Mouse (Mus musculus): ENCODE measurements at regions not wholly inside any gene's neighbourhood (a gene's known extent, or its start where the extent isn't known, plus 50 kb on each side); places are given as distances from the start of the nearest gene placed in this dataset.

GRCm38 (mm10) chr15:5510056-5510455 lies 266.1 kb upstream of the Ptger4 start:
- DNase-seq, result no peak

- no peak for DNase-seq
Measured at GRCm38 (mm10) chr15:5511046-5511445, 267.1 kb upstream of the Ptger4 start.

DNA sequence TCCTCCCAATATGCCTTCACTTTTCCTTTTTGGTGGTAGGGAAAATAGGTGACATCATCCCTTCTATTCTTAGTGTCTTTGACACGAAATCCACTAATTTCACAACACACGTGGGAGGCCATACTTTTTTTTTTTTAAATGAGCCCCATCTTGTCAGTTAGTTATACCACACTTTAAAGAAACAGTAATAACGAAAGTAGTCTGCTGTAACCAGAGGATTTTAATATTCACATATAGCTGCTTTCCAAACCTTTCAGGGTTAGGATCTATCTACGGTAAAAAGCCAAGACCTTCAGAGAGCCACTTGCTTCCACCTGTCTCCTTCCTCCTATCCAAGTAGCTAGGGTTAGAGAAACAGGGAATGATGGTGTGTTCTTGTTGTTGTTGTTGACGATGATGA lies 268.6 kb upstream of the Ptger4 start:
- no peak for DNase-seq

- peak in 1 of 2 experiments; percentile 22 for DNase-seq
Measured at GRCm38 (mm10) chr15:5513146-5513545, 269.2 kb upstream of the Ptger4 start.

DNA sequence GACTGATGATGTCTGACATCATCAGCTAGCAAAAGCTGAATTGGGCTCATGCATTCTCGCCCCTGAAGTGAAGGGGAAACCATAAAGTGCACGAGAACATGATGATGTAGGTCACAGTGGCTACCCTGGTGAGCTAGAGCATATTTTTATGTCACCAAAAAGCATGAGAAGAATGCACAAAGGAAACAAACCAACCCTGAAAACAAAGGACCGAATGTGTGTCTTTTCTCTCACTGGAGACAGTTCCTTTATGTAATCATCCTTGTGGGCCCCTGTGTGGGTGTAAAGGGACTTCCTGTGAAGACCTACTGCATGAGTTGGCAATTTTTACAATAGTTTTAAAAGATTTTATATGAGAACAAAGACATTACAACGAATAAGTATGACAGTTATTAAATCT lies 270.2 kb upstream of the Ptger4 start:
- DNase-seq, result no peak

DNA sequence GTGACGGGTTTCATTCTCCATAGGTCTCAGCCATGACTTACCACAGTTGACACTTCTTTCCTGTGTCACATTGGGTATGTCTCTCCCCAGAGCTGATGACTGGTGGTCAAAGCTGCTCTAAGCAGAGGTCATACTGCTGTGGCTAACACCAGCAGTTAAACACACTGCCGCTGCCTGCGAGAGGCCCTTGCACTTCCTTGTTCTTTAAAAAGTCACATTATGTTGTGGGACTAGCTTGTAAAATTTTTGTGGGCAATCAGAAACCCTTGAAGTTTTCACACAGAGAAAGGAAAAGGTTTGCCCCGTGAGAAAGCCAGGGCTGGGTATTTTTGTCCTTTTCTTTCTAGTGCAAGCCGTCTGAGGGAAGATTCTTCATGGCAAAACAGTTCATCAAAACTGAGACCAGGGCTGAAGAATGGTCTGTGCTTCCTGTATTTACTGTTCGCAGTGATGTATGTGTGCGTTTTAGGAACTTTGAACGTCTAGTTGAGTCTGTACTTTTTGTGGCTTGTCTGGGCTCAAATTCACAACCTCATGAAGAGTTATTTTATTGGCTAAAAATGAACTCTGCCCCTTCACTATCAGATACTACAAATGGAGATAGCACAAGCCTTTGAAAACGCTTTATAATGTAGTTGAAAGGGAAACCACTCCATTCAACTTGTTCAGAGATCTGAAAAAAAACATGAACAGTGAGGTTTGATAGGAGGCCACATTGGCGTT lies 273.4 kb upstream of the Ptger4 start:
- DNase-seq, result peak in 1 of 2 experiments; percentile 9

DNA sequence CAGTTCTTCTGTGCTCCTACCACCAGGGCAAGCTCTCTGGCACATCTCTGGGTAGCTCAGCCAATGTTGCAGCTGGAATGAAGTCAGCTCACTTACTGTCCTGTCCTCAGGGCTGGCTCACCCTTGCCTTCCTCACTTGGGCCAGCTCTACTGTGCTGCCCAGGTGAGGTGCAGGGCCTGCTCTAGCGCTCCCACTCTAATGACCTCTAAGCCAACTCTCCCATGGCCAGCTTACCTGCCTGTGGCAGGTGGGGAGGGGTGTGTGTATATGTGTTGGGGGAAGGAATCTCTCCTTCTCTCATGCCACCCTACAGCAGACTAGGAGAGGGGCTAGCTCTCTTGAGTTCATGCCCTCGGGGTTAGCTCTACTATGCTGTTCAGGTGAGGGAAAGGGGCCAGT lies 275.6 kb upstream of the Ptger4 start:
- DNase-seq, result no peak

- DNase-seq, result no peak
Measured at GRCm38 (mm10) chr15:5519997-5520396, 276.0 kb upstream of the Ptger4 start.

DNA sequence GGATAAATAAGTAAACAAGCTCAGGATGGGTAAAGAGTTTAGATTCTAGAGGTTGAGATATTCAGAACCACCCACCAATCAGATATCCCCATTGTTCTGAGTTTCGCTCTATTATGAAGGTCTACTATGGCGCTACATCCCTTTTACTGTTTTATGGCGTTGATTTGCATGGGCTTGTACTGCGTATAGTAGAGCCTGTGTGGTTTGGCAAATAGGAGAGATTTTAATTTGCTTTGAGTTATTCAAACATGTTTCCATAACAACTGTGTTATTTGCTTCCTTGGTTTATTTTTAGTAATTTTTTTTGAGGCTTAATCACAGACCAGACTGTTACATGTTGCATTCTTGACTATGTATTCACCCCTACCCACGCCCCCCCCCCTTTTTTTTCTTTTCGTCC lies 284.6 kb upstream of the Ptger4 start:
- DNase-seq, result no peak

- no peak for DNase-seq
Measured at GRCm38 (mm10) chr15:5533656-5534055, 289.7 kb upstream of the Ptger4 start.

DNA sequence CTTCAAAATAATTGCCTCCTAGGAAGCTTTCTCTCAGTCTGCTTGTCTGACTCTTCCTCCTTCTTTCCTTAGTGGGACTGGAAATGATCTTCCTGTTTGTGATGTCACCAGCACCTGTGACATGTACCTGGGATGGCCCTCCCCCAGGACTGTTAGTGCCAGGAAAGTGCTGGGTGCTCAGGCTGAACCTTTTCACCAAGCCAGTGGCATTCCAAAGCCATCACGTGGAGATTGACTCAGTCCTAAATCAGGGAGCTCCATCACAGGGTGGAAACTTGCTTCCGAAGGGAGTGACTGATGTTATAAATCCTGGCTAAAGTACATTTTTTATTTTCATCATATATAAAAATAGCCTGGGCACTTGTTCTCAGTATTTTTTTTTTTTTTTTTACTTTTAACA lies 293.4 kb upstream of the Ptger4 start:
- no peak for DNase-seq

DNA sequence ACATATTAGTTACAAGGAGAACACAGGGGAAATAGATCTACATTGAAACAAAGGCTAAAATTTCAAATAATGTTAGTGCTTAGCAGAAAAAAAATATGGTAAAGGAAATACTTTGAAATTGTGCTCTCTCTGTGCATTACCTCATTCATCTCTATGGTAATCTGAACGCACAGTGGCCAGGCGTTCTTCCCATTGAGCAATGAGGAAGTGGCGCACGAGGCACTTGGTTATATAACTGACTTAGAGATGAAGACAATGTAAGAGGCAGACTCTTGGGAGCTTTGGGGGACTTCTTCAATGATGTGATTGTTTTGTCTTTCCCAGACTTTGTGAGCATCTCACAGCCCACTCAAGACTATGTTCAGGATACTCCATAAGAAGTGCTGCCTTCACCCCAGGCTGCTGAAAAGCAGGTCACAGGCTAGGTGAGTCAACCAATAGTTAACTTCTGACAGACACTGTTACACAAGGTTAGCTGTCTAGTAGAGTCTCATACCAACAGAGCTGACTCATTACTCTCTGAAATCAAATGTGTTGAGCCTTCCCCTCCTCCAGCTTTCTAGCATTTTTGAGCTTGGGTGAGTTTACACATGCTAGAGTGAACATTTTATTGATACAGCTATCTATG lies 295.4 kb upstream of the Ptger4 start:
- peak in 1 of 2 experiments; percentile 30 for DNase-seq

DNA sequence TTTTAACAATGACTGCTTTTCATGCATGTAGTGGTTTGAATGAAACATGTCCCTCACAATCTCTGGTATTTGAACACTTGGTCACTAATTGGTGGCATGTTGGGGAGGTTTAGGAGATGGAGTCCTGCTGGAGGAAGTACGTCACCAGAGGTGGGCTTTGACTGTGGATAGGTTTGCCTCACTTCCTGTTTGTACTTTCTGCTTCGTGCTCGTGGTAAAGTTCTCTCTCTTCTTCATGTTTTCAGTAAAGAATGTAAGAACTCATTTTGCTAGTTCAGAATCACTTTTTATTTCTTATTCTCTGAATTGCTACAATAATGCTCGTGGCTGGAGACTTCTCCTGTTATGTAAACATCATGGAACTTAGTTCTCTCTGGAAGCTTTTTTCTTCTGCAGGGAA lies 310.5 kb upstream of the Ptger4 start:
- no peak for DNase-seq

DNA sequence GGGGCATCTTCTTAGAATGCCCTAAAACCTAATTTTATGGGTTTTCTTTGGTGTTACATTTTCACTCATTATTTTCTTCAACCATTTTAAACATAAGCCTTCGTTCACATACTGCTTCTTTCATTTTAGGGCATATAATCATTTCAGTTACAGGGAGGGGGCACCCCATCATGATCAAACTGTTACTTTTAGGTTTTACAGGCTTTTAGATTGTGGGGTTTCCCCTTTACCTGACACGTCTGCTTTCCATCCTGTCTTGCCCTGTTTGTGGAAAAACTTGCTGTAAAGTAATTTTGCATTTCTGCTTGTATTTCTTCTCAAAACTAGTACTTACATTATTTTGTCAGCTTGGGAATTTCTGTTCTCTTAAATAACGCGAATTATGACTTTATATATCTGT lies 310.9 kb upstream of the Ptger4 start:
- no peak for DNase-seq

GRCm38 (mm10) chr15:5555381-5556066 lies 311.5 kb upstream of the Ptger4 start:
- peak; percentile 25 to 27 for DNase-seq

DNA sequence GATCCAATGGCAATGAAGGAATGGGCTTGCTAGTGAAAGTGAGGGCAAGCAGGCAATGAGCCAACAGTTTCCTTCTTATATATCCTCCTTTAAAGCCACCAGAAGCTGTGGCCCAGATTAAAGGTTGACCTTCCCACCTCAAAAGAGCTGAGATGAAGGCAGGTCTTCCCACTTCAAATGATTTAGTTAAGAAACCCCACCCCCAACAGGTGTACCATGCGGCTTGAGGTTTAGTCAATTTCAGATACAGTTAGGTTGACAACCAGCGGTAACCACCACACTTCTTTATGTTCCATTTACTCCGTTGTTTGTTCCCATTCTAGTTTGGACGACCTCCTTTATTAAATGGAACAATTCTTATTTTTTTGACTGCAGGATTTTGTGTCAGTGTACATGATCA lies 317.8 kb upstream of the Ptger4 start:
- DNase-seq, result no peak

DNA sequence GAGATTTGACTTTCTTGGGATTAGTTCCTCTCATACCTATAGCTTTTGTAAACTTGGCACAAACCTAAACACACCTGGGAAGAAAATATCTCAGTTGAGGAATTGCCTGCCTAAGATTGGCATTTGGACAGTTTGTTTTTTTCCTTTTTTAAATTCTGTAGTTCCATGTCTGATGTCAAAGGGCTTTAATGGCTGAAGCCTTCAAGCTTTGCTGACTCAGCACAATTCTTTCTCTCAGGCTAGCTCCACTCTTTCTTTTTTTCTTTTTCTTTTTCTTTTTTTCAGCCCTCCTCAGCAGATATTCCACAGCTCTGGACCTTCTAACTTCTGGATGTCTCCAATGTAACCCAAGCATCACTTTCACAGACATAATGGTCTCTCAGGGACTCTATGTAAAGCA lies 330.4 kb upstream of the Ptger4 start:
- DNase-seq, result no peak

- DNase-seq, result no peak
Measured at GRCm38 (mm10) chr15:5579559-5579958, 335.6 kb upstream of the Ptger4 start.

DNA sequence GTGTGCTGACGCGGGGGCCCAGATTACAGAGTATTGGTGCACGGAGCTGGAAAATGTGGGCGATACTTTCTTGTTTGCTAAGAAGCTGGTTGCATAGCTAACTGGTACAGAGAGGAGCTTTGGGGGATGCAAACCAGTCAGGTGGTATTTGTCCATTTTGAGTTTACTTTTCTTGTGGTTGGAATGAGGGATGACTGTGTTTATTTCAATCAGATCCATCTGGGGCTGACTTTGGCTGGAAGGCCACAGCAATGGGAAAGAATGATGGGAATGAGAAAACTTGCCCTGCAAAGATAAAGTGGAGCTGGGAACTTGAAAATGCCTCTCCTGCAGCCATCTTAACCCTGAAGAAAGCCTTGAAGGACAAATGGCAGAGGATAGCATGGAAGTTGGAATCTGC lies 336.4 kb upstream of the Ptger4 start:
- DNase-seq, result no peak

- DNase-seq, result no peak
Measured at GRCm38 (mm10) chr15:5584381-5584780, 340.4 kb upstream of the Ptger4 start.

DNA sequence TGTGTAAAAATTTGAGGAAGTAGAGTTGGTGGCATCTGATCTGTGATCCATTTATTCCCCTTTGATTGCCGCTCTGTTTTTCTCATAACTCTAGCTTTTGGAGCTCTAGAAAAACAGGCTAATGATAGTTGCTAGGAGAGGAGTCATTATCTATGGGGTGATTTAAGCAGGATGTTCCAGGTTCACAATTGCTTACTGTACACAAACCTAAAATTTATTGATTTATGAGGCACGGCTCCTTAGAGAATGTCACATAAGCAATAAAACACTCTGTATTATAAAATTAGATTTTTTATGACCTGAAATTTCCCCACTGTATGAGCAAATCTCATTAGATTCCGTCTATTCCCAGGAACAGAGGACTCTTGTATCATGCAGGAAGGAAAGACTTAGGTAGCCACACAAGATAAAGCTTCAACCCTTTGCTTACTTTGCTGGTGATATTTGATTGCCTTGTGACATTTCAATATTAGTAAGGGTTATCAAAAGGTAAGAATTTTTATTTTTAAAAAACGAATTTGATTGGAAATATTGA lies 360.8 kb upstream of the Ptger4 start:
- DNase-seq, result no peak

- DNase-seq, result peak; percentile 27 to 33
Measured at GRCm38 (mm10) chr15:5607533-5607932, 363.5 kb upstream of the Ptger4 start.

- DNase-seq, result no peak
Measured at GRCm38 (mm10) chr15:5623021-5623420, 379.0 kb upstream of the Ptger4 start.
